ENCODE assay signal across 8 mouse cellular contexts in the genomic region with DNA sequence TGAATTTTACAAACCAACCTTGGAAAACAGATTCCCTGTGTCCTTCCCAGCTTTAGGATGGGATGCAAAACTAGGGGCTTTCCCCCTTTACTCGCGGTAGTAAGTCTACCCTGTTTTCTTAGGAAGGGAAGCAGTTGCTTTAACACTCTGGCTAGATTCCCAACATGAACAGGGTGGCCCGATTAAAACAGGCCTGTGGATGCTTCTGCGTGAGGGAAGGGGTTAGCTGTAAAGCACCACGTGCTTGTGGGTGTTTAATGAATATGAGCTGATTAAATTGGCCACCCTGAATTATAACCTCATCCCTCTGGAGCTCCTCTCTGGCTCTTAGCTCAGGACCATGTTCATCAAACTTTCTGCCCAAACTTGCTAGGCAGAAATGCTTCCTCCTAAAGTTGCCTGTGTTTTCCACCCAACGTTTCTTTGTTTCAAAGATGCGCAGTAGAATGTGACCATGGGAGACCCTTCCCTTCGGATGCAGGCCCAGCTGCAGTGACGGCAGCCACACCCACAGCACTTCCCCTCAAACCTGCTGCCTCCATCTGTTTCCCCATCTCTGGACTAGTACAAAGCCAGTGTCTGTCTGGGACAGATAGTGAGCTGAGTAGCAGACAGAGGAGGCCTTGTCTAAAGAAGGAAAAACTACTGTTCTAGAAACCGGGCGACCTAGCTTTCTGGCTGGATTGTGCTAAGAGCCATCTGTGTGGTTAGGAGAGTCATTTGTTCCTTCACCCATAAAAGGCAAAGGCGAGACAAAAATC.
A peak's percentile ranks its signal among the peaks of the same experiment; 100 is the strongest.
DNase-seq lines count a peak whose midpoint lies in the region; ATAC-seq and TF ChIP-seq lines count a peak whose summit lies in the region.

No protein-coding gene starts in this region.

- H3K27me3 ChIP-seq in stomach, embryonic 14.5 days (ENCODE audit: control insufficient read depth, insufficient read depth, low read length): no peaks in the 10 kb centered on the region
- no peaks in the 10 kb centered on the region for H3K27me3 ChIP-seq in stomach, postnatal 0 days (ENCODE audit: control insufficient read depth, insufficient read depth, low read length)
- no peaks in the 10 kb centered on the region for H3K27me3 ChIP-seq in limb, embryonic 13.5 days

- no peaks in the 10 kb centered on the region for H3K36me3 ChIP-seq in stomach, embryonic 14.5 days (ENCODE audit: control insufficient read depth, insufficient read depth, low read length)
- no peaks in the 10 kb centered on the region for H3K36me3 ChIP-seq in stomach, postnatal 0 days (ENCODE audit: control insufficient read depth, insufficient read depth, low read length)
- peaks cover 10% of the 10 kb centered on the region for H3K36me3 ChIP-seq in limb, embryonic 13.5 days

- peaks cover 7% of the 10 kb centered on the region; the same call in 1 of the 2 replicates for H3K9me3 ChIP-seq in stomach, embryonic 14.5 days (ENCODE audit: control insufficient read depth, low read depth, low read length)
- peaks cover 4% of the 10 kb centered on the region; the same call in 1 of the 2 replicates for H3K9me3 ChIP-seq in stomach, postnatal 0 days (ENCODE audit: control insufficient read depth, low read length)
- H3K9me3 ChIP-seq in limb, embryonic 13.5 days: peaks cover 13% of the 10 kb centered on the region

- H3K4me1 ChIP-seq in stomach, embryonic 14.5 days (ENCODE audit: control insufficient read depth, insufficient read depth, low read length): 0 out of 2 replicates have a peak, but pooled peaks cover 6% of the 10 kb centered on the region
- H3K4me1 ChIP-seq in stomach, postnatal 0 days (replicated peaks; ENCODE audit: control insufficient read depth, insufficient read depth): no peaks in the 10 kb centered on the region
- H3K4me1 ChIP-seq in limb, embryonic 13.5 days: peaks cover 61% of the 10 kb centered on the region

- 65% methylated on average over 12 of the region's 12 CpGs for WGBS in stomach, embryonic 14.5 days
- 50% methylated on average over 12 of the region's 12 CpGs for WGBS in stomach, postnatal 0 days
- 42% methylated on average over 12 of the region's 12 CpGs for WGBS in limb, embryonic 13.5 days

- TF ChIP-seq EP300 in stomach, postnatal 0 days (optimal IDR thresholded peaks at IDR 0.05): no peak

- H3K4me2 ChIP-seq in stomach, embryonic 14.5 days (replicated peaks; ENCODE audit: low read depth, low read length): no peak overlapping the region
- H3K4me2 ChIP-seq in stomach, postnatal 0 days (replicated peaks; ENCODE audit: low read depth): no peak overlapping the region
- no peak overlapping the region for H3K4me2 ChIP-seq in limb, embryonic 13.5 days (replicated peaks)

- peak overlapping the region; percentile 18; the same call in 1 of the 2 replicates for H3K27ac ChIP-seq in stomach, embryonic 14.5 days (ENCODE audit: low read length)
- H3K27ac ChIP-seq in stomach, postnatal 0 days (replicated peaks): no peak overlapping the region
- H3K27ac ChIP-seq in limb, embryonic 13.5 days: peak overlapping the region; percentile 83; the same call in 1 of the 2 replicates

- DNase-seq in embryo, embryonic 10.5 days (ENCODE audit: low spot score): peak; percentile 56
- no peak for DNase-seq in embryo, embryonic 11 days
- DNase-seq in stomach, postnatal 0 days (ENCODE audit: low spot score): no peak
- no peak for DNase-seq in ovary, postnatal 10 days (ENCODE audit: low spot score)
- no peak for DNase-seq in adrenal gland, postnatal 10 days
- no peak for DNase-seq in B cell, adult 2 months

- H3K9ac ChIP-seq in stomach, embryonic 14.5 days (replicated peaks; ENCODE audit: low read depth, low read length): no peak overlapping the region
- no peak overlapping the region for H3K9ac ChIP-seq in stomach, postnatal 0 days (ENCODE audit: low read length)
- H3K9ac ChIP-seq in limb, embryonic 13.5 days: no peak overlapping the region

- ATAC-seq in stomach, embryonic 14.5 days (ENCODE audit: insufficient number of reproducible peaks, insufficient read depth, low FRiP score, low read depth): peak; percentile 37; the same call in 1 of the 2 replicates
- no peak for ATAC-seq in stomach, postnatal 0 days (ENCODE audit: low FRiP score, low TSS enrichment)
- no peak for ATAC-seq in limb, embryonic 13.5 days (ENCODE audit: low FRiP score, low read depth)

- H3K4me3 ChIP-seq in stomach, embryonic 14.5 days (ENCODE audit: low read depth, low read length): no peak overlapping the region
- H3K4me3 ChIP-seq in stomach, postnatal 0 days (ENCODE audit: low read depth, low read length): no peak overlapping the region
- no peak overlapping the region for H3K4me3 ChIP-seq in limb, embryonic 13.5 days

- no peak for TF ChIP-seq CTCF in stomach, postnatal 0 days (IDR thresholded peaks at IDR 0.05; ENCODE audit: low read depth)
